Mouse (Mus musculus) forebrain, embryonic 15.5 days (tissue): ENCODE data around the gene Efhd1. TPM values are rescaled to one million over a fixed set of nuclear protein-coding genes. Genes with fewer than 3 reads are reported as not detected.

Source experiments
- ATAC-seq: fragments of 200-750 bp; cut with Nextera tagmentation; replicated peaks from 2 replicates; pipeline ENCODE4 v1.8.0; 2017; ENCODE audit warnings: mild to moderate bottlenecking, moderate TSS enrichment, moderate library complexity
- H3K27ac ChIP-seq: fragments of 300-500 bp; sonication (generic); replicated peaks from 2 replicates; pipeline ENCODE4 v1.5.1; 2015; ENCODE audit warnings: mild to moderate bottlenecking, inconsistent platforms
- H3K27me3 ChIP-seq: fragments of 300-500 bp; sonication (generic); 2 replicates; pipeline ENCODE4 v1.6.1; 2015; ENCODE audit warnings: inconsistent platforms
- H3K36me3 ChIP-seq: fragments of 300-500 bp; sonication (generic); 2 replicates; pipeline ENCODE4 v1.6.1; 2015; ENCODE audit warnings: mild to moderate bottlenecking, inconsistent platforms
- H3K4me1 ChIP-seq: fragments of 300-500 bp; sonication (generic); 2 replicates; pipeline ENCODE4 v1.6.1; 2015; ENCODE audit warnings: inconsistent platforms
- H3K4me2 ChIP-seq: fragments of 300-500 bp; sonication (generic); replicated peaks from 2 replicates; pipeline ENCODE4 v1.6.1; 2015; ENCODE audit warnings: mild to moderate bottlenecking, inconsistent platforms
- H3K4me3 ChIP-seq: fragments of 300-500 bp; sonication (generic); 2 replicates; pipeline ENCODE4 v1.5.1; 2015; ENCODE audit warnings: mild to moderate bottlenecking, inconsistent platforms
- H3K9ac ChIP-seq: fragments of 300-500 bp; sonication (generic); replicated peaks from 2 replicates; pipeline ENCODE4 v1.6.1; 2015; ENCODE audit warnings: mild to moderate bottlenecking, inconsistent platforms
- H3K9me3 ChIP-seq: fragments of 300-500 bp; sonication (generic); 2 replicates; pipeline ENCODE4 v1.6.1; 2016; ENCODE audit warnings: inconsistent platforms
- WGBS: fragments of 180-500 bp; shearing (Covaris S2); methylation state at CpG from one replicate; pipeline ENCODE4 v1.1.7; 2015; ENCODE audit warnings: mixed read lengths; 5-methylcytosine and 5-hydroxymethylcytosine counted together
- polyA plus RNA-seq: library from polyadenylated mRNA; unstranded; fragments of >200 nt; fragmentation: Nextera tagmentation; extraction: Ambion mirVana; gene quantifications from 2 replicates; pipeline ENCODE4 v1.2.1, GENCODE M21; 2015

Gene Efhd1
- polyA plus RNA-seq: 0.89 and 0.90 TPM in 2 replicates

DNA sequence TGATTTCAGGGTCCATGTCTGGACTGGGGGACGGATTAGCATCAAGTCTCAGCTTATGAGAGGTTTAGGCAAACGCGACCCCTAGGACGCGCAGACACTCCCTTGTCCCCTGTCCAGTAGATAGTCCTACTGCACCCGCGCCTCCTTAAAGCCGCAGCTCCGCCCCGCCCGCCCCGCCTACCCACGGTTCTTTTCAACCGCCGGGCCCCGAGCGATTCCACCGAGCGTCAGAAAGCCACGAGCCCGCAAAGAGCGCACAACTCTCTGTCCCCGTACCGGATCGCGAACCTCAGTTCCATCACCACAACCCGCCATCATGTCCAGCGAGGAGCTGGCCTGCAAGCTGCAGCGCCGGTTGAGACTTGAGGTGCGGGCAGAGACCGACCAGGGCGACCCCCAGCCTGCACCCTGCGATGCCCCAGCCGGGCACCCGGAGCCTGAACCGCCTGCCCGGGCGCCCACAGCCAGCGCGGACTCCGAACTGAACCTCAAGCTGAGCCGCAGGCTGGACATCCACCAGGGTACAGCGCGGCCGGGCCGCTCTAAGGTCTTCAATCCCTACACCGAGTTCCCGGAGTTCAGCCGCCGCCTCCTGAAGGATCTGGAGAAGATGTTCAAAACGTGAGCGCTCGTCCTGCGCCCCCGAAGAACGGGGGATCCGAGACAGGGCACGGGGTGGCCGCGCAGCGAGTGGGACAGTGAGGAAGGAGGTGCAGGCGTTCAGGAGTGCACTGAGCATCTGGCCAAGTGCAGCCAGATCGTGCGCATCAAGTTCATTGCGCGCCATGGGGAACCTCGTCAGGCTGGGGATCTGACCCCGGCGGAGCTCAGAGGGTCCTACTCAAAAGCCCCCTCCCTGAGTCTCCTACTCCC lies at the start of gene Efhd1:
Gene Efhd1, plus strand, starts transcription at position 230 of the 873 bp plus-strand sequence.
- Histone ChIP-seq H3K9me3 (no peaks in the 10 kb centered on the region), H3K4me3 (peak within 1 kb of the TSS; percentile 56), H3K36me3 (no peaks in the 10 kb centered on the region), H3K4me1 (peaks cover 29% of the 10 kb centered on the region), H3K9ac (peak within 1 kb of the TSS; percentile 47), H3K27ac (no peak within 1 kb of the TSS), H3K27me3 (peaks cover 45% of the 10 kb centered on the region), H3K4me2 (peak within 1 kb of the TSS; percentile 100)
- ATAC-seq: peak; percentile 59
- WGBS: under 1% methylated on average over 70 of the region's 70 CpGs

DNA sequence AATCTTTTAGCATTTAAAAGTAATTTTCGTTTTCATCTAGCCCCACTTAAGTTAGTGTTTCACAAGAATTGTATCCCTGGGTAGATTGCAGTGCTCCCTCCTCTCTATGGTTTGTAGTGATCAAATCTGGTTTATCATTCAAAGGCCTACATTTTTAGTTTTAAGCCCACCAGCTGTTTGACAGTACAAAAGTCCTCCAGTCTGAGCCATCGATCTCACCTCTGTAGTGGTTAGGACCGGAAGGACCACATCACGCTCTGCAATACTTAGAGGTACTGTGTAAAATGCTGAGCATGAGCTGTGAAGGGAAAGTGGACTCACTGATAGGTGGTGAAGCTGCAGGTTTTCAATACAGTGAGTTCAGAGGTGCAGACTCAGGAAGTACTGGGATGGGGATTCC lies 49.4 kb upstream of the Efhd1 start:
- Histone ChIP-seq H3K4me3 (peak overlapping the region; percentile 98), H3K36me3 (peaks cover 5% of the 10 kb centered on the region; the same call in 1 of the 2 replicates), H3K4me2 (peak overlapping the region; percentile 65), H3K4me1 (peaks cover 45% of the 10 kb centered on the region), H3K27me3 (no peaks in the 10 kb centered on the region), H3K9me3 (no peaks in the 10 kb centered on the region), H3K27ac (peak overlapping the region; percentile 97; the same call in 1 of the 2 replicates), H3K9ac (peak overlapping the region; percentile 93)
- no peak for ATAC-seq
- WGBS: 38% methylated on average over 4 of the region's 4 CpGs

DNA sequence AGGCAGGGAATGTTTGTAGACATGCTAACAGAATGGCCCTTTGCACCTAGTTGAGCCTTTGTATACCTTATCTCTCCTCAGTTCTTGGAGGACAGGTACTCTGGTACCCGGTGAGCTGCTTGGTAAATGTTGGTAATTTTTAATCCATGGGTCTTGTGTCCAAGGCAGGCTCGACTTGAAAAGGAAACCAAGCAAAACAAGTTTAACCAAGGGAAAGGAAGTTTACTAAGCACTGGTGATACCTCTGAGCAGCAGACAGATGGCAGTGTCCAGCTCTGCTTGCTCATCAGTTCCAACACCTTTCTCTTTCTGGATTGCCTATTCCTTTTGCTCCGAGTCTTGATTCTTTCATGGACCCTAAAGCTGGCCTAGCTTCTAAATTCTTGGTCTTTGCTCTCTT lies 46.2 kb upstream of the Efhd1 start:
- no peak for ATAC-seq
- WGBS: 66% methylated on average over 3 of the region's 3 CpGs

DNA sequence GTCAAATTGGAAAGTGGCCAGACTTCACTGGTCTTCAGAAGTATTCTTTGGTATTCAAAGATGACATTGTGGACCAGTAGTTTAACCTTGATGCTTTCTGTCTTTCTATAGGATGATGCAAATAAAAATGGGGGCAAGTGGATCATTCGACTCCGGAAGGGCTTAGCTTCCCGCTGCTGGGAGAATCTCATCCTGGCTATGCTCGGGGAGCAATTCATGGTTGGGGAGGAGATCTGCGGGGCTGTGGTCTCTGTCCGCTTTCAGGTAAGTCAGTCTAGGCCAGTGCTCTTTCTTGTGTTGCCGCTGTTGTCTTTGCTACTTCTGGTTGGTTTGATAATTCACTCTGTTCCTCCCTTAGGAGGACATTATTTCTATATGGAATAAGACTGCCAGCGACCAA lies 38.4 kb upstream of the Efhd1 start:
- no peaks in the 10 kb centered on the region for H3K4me1 ChIP-seq
- no peak overlapping the region for H3K27ac ChIP-seq
- no peaks in the 10 kb centered on the region for H3K9me3 ChIP-seq
- ATAC-seq: no peak
- no peak overlapping the region for H3K4me2 ChIP-seq
- H3K27me3 ChIP-seq: no peaks in the 10 kb centered on the region
- no peak overlapping the region for H3K9ac ChIP-seq
- 92% methylated on average over 8 of the region's 8 CpGs for WGBS
- no peak overlapping the region for H3K4me3 ChIP-seq
- peaks cover 97% of the 10 kb centered on the region for H3K36me3 ChIP-seq

More for the DNA sequence above, 46.2 kb upstream of the Efhd1 start:
- Histone ChIP-seq H3K4me2 (no peak overlapping the region), H3K9ac (no peak overlapping the region), H3K9me3 (no peaks in the 10 kb centered on the region), H3K27ac (no peak overlapping the region), H3K36me3 (peaks cover 35% of the 10 kb centered on the region), H3K4me3 (no peak overlapping the region), H3K4me1 (peaks cover 44% of the 10 kb centered on the region), H3K27me3 (no peaks in the 10 kb centered on the region)

DNA sequence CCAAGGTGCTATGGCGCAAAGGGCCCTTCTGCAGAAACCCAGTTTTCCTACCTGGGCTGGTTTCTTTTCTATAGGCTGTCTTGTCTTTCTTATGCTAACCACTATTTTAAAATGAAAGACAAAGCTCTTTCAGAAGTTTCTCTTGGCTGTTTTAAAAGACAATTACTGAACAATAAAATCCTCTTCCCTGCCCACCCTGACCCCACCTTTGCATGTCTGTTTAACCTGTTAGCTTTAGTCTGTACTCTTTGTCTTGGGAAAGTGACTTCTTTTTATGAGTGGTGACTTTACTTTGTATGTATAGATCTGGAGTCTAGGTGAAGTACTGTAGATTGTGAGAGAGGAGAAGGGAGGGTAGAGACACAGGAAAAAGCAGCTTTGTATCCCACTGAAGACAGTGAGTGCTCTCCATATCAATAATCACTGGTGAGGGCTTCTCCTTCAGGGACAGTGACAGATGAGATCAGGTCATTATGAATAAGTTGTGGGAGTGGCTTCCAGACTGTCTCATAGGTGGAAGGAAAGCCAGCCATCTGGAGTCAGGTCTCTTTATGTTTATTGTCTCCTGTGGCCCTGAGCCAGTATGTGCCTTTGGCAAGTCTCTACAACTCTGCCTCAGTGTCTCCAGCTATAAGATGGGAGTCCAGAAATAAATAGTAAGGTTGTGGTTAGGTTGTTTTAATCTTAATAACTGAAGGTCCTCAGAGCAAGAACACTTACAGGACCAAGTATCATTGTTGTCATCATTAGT lies 37.6 kb upstream of the Efhd1 start:
- Histone ChIP-seq H3K4me2 (no peak overlapping the region), H3K4me3 (no peak overlapping the region), H3K36me3 (peaks cover 98% of the 10 kb centered on the region), H3K27ac (no peak overlapping the region), H3K9ac (no peak overlapping the region), H3K4me1 (no peaks in the 10 kb centered on the region), H3K27me3 (no peaks in the 10 kb centered on the region), H3K9me3 (no peaks in the 10 kb centered on the region)
- no peak for ATAC-seq
- 94% methylated on average over 1 of the region's 1 CpGs for WGBS

DNA sequence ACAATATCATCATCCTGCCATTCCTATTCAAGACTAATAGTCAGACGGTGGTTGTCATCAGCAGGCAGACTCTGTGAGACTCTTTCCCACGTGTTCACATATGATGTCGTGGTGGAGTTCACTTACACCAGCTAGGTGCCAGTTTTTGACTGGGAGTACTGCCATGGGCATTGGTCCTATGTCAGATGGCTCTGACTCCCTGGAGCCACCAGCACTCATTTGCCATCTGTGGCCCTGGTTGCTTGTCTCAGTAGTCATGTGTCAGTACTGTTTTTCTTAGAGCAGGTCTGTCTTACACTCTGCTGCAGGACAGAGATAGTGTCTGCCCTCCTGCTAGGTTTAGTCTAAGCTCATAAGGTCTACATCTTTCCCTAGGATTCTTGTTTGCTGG lies 37.0 kb upstream of the Efhd1 start:
- no peak overlapping the region for H3K9ac ChIP-seq
- no peak overlapping the region for H3K4me3 ChIP-seq
- no peak overlapping the region for H3K27ac ChIP-seq
- no peak overlapping the region for H3K4me2 ChIP-seq
- no peaks in the 10 kb centered on the region for H3K27me3 ChIP-seq
- no peaks in the 10 kb centered on the region for H3K9me3 ChIP-seq
- peaks cover 96% of the 10 kb centered on the region for H3K36me3 ChIP-seq
- 87% methylated on average over 3 of the region's 3 CpGs for WGBS
- ATAC-seq: no peak
- H3K4me1 ChIP-seq: no peaks in the 10 kb centered on the region

DNA sequence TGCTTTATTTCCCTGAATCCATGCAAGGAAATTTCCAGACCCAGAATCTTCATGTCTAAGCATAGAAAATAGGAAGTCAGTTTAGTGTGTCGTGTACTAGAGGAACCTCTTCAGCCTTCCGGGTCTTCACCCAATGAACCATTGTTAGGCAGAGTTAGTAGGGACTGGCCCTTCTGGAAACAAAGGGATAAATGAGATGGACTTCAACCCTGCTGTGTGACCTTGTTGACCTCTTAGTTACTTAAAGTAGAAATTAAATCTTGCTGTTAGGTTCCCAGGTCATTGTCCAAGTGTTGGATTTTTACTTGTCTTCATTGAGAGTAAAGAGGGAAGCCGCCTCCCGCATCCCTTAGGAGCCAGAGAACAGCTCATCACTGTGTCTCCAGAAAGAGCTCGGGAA lies 33.6 kb upstream of the Efhd1 start:
- no peaks in the 10 kb centered on the region for H3K27me3 ChIP-seq
- no peaks in the 10 kb centered on the region for H3K9me3 ChIP-seq
- 66% methylated on average over 5 of the region's 5 CpGs for WGBS
- H3K4me3 ChIP-seq: no peak overlapping the region
- no peak overlapping the region for H3K4me2 ChIP-seq
- H3K9ac ChIP-seq: no peak overlapping the region
- no peak overlapping the region for H3K27ac ChIP-seq
- H3K36me3 ChIP-seq: peaks cover 87% of the 10 kb centered on the region
- no peak for ATAC-seq
- no peaks in the 10 kb centered on the region for H3K4me1 ChIP-seq

DNA sequence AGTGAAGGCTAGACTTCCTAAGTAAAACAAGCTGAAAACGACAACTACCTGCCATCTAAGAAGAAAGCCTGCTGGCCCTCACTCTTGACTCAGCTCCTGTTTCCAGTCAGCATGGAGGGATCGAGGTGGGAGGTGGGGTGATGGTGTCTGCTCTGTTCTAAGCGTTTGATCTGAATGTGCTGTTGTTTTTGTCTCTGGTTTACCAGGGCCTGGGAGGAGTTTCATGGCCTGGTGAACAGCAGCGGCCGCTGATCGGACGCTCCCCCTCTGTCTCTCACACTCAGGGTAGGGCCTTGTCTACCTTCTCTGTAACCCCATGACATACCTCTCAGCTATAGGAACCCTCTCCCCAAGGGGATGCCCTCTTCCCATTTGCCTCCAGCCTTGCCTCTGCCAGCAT lies 32.0 kb upstream of the Efhd1 start:
- 84% methylated on average over 7 of the region's 7 CpGs for WGBS
- Histone ChIP-seq H3K4me3 (no peak overlapping the region), H3K9ac (no peak overlapping the region), H3K9me3 (no peaks in the 10 kb centered on the region), H3K4me1 (no peaks in the 10 kb centered on the region), H3K27me3 (no peaks in the 10 kb centered on the region), H3K27ac (no peak overlapping the region), H3K36me3 (peaks cover 75% of the 10 kb centered on the region), H3K4me2 (no peak overlapping the region)
- ATAC-seq: no peak

DNA sequence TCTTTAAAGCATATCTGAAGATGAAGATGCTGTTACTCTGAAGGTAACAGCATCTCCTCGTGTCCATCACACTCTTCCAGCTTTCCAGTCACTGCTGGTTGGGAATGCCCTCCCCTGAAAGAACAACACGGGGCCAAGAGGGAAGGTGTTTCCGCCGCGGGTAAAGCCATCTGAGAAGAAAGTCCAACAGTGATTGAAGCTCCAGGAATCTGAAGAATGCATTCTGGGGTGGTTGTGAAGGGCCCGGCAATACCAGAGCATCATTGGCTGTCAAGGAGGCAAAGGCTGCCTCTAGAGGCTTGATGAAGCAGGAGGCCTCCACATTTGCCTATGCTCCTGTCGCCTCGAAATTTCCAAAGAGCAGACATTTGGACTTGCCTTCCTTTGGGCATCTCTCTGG lies 25.1 kb upstream of the Efhd1 start:
- no peaks in the 10 kb centered on the region for H3K9me3 ChIP-seq
- H3K4me2 ChIP-seq: no peak overlapping the region
- H3K4me3 ChIP-seq: no peak overlapping the region
- no peak overlapping the region for H3K27ac ChIP-seq
- H3K27me3 ChIP-seq: no peaks in the 10 kb centered on the region
- no peak for ATAC-seq
- peaks cover 32% of the 10 kb centered on the region for H3K36me3 ChIP-seq
- no peak overlapping the region for H3K9ac ChIP-seq
- 84% methylated on average over 8 of the region's 8 CpGs for WGBS
- H3K4me1 ChIP-seq: no peaks in the 10 kb centered on the region

DNA sequence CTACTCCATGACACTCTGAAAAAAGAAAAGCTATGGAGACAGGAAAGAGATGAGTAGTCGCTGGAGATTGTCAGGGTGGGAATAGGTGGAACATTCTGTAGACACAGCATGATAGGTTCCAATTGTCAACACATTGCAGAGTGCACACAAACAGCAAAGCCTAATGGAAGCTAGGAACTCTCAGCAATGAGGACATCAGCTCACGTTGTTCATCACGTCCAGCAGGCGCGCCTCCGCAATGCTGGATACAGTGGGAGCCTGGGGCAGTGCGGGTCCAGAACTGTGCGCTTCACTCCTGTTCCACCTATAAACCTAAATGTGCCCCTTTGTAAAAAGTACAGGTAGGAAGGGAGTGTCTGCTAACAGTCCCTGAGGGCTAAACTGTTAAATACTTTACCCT lies 21.1 kb upstream of the Efhd1 start:
- Histone ChIP-seq H3K9me3 (no peaks in the 10 kb centered on the region), H3K27me3 (no peaks in the 10 kb centered on the region), H3K9ac (no peak overlapping the region), H3K4me1 (no peaks in the 10 kb centered on the region), H3K4me2 (no peak overlapping the region), H3K27ac (no peak overlapping the region), H3K4me3 (no peak overlapping the region), H3K36me3 (peaks cover 12% of the 10 kb centered on the region)
- ATAC-seq: no peak
- 92% methylated on average over 8 of the region's 8 CpGs for WGBS

DNA sequence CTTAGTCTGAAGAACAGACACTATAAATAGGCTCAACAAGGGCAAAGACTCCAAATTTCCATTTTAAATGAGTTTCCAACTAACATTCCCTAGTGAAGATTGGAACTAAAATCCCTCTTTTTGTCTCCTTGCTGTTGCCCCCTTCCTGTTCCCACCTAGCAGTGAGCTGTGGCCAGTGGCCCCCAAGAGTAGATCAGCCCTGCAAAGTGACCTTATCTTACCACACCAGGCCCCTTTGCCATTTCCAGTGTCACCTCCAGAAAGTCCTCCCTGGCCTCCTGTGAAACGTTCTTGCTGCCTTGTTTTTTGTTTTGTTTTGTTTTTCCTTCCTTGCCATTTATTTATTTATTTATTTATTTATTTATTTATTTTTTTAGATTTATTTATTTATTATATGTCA lies 18.7 kb upstream of the Efhd1 start:
- Histone ChIP-seq H3K9ac (no peak overlapping the region), H3K4me1 (no peaks in the 10 kb centered on the region), H3K27me3 (no peaks in the 10 kb centered on the region), H3K36me3 (no peaks in the 10 kb centered on the region), H3K4me3 (no peak overlapping the region), H3K4me2 (no peak overlapping the region), H3K9me3 (no peaks in the 10 kb centered on the region), H3K27ac (no peak overlapping the region)
- ATAC-seq: no peak
- WGBS: 60% methylated on average over 1 of the region's 1 CpGs
